Mouse (Mus musculus) intestine, embryonic 14.5 days (tissue): ENCODE results near the gene Klf11. TPM values are rescaled to one million over a fixed set of nuclear protein-coding genes. Genes with fewer than 3 reads are reported as not detected.
"Not testable (repeated sequence)": the region's sequence is repeated elsewhere in the genome, so short reads cannot be mapped to it uniquely, and the experiment has no call there.

Experiments used
- ATAC-seq: fragments of 200-750 bp; cut with Nextera tagmentation; replicated peaks from 2 replicates; pipeline ENCODE4 v1.8.0; 2017; ENCODE audit warnings: low read depth, moderate number of reproducible peaks, moderate TSS enrichment, moderate library complexity; ENCODE audit not compliant: low FRiP score, low TSS enrichment
- DNase-seq: peaks from one replicate; pipeline ENCODE4 v3.0.0-alpha.2; 2018; ENCODE audit warnings: low spot score
- H3K27ac ChIP-seq: fragments of 300-500 bp; sonication (generic); 2 replicates; pipeline ENCODE4 v1.5.1; 2014; ENCODE audit warnings: low read depth, mild to moderate bottlenecking, control low read depth
- H3K27me3 ChIP-seq: fragments of 300-500 bp; sonication (generic); replicated peaks from 2 replicates; pipeline ENCODE4 v1.6.1; 2014; ENCODE audit warnings: low read length, control low read depth; ENCODE audit not compliant: control insufficient read depth, insufficient read depth
- H3K36me3 ChIP-seq: fragments of 300-500 bp; sonication (generic); 2 replicates; pipeline ENCODE4 v1.6.1; 2014; ENCODE audit warnings: low read length, control low read depth; ENCODE audit not compliant: control insufficient read depth, insufficient read depth
- H3K4me1 ChIP-seq: fragments of 300-500 bp; sonication (generic); replicated peaks from 2 replicates; pipeline ENCODE4 v1.6.1; 2014; ENCODE audit warnings: low read length, control low read depth, mixed read lengths; ENCODE audit not compliant: control insufficient read depth, insufficient read depth
- H3K4me2 ChIP-seq: fragments of 300-500 bp; sonication (generic); 2 replicates; pipeline ENCODE4 v1.6.1; 2014; ENCODE audit warnings: low read length
- H3K4me3 ChIP-seq: fragments of 300-500 bp; sonication (generic); 2 replicates; pipeline ENCODE4 v1.5.1; 2014; ENCODE audit warnings: low read depth, low read length, control low read depth, mixed read lengths
- H3K9ac ChIP-seq: fragments of 300-500 bp; sonication (generic); 2 replicates; pipeline ENCODE4 v1.6.1; 2014; ENCODE audit warnings: mild to moderate bottlenecking, low read length
- H3K9me3 ChIP-seq: fragments of 300-500 bp; sonication (generic); 2 replicates; pipeline ENCODE4 v1.6.1; 2016; ENCODE audit warnings: low read length, control low read depth; ENCODE audit not compliant: control insufficient read depth
- WGBS: fragments of 180-500 bp; shearing (Covaris S2); extraction: QIAGEN DNeasy Blood & Tissue Kit; methylation state at CpG from one replicate; pipeline ENCODE4 v1.1.7; 2014; 5-methylcytosine and 5-hydroxymethylcytosine counted together
- polyA plus RNA-seq: library from polyadenylated mRNA; unstranded; fragments of >200 nt; fragmentation: Nextera tagmentation; extraction: Ambion mirVana; gene quantifications from 2 replicates; pipeline ENCODE4 v1.2.1, GENCODE M21; 2014

The Klf11 gene
- polyA plus RNA-seq, 1 experiment from 2014 or later: 12.5 TPM

DNA sequence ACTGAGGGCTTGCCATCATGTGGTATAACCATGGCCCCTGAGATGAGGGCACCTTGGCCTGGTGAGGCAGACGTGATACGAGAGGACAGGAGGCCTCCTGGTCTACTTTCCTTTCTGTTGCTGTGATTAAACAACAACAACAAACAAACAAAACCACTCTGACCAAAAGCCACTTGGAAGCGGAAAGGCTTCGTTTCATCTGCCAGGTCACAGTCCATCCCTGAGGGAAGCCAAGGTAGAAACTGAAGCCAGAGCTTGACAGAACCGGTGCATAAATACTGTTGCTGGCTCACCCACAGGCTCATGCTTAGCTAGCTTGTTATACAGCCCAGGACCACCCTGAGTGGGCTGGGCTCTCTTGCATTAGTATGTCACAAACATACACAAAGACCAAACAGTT lies 24.7 kb upstream of the Klf11 start:
- no peak overlapping the region for H3K4me3 ChIP-seq
- no peak overlapping the region for H3K27ac ChIP-seq
- no peak overlapping the region for H3K4me2 ChIP-seq
- ATAC-seq (no peak), DNase-seq (no peak)
- H3K9ac ChIP-seq: no peak overlapping the region
- no peaks in the 10 kb centered on the region for H3K9me3 ChIP-seq
- H3K4me1 ChIP-seq: no peaks in the 10 kb centered on the region
- H3K36me3 ChIP-seq: no peaks in the 10 kb centered on the region
- WGBS: 89% methylated on average over 5 of the region's 5 CpGs
- H3K27me3 ChIP-seq: no peaks in the 10 kb centered on the region

DNA sequence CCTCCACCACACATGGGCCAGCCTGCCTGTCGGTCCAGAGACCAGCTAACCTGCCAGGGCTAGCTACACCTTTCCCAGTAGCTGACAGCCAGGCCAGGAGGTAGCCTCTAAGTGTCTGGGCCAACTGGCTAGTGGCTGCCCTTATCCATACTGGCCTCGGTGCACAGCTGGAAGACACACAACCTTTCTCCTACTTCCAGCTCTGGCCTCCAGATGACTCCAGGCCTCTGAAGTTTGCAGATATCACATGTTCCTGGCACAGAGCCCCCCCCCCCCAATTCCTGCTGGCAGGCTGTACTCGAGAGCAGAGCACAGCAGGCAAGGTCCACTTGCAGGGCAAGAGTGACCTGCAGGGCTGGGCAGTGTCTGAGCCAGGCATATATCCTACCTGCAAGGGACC lies 23.9 kb upstream of the Klf11 start:
- H3K27ac ChIP-seq: no peak overlapping the region
- H3K4me3 ChIP-seq: no peak overlapping the region
- no peaks in the 10 kb centered on the region for H3K4me1 ChIP-seq
- H3K9me3 ChIP-seq: no peaks in the 10 kb centered on the region
- DNase-seq: no peak
- no peaks in the 10 kb centered on the region for H3K36me3 ChIP-seq
- no peak overlapping the region for H3K9ac ChIP-seq
- H3K27me3 ChIP-seq: no peaks in the 10 kb centered on the region
- ATAC-seq: no peak
- no peak overlapping the region for H3K4me2 ChIP-seq
- WGBS: 59% methylated on average over 3 of the region's 3 CpGs

DNA sequence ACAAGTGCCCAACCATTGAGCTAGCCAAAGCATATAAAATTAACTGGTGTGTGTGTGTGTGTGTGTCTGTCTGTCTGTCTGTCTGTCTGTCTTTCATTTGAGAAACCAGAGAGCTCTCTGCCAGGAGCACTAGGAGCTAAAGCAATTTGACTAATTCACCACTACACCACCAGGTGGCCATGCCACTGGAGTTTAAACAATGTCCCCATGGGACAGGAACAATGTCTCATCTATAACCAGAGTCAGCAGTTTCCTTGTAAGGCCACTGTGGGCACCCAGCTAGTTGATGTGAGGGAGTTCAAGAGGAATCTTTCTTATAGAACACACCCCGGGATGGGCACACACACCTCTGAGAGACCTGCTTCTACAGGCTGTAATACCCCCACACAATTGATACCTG lies 20.9 kb upstream of the Klf11 start:
- Histone ChIP-seq H3K4me2 (no peak overlapping the region), H3K36me3 (no peaks in the 10 kb centered on the region), H3K4me3 (no peak overlapping the region), H3K9me3 (no peaks in the 10 kb centered on the region), H3K27me3 (no peaks in the 10 kb centered on the region), H3K27ac (no peak overlapping the region), H3K9ac (no peak overlapping the region), H3K4me1 (no peaks in the 10 kb centered on the region)
- DNase-seq (no peak), ATAC-seq (no peak)
- 76% methylated on average over 1 of the region's 1 CpGs for WGBS

DNA sequence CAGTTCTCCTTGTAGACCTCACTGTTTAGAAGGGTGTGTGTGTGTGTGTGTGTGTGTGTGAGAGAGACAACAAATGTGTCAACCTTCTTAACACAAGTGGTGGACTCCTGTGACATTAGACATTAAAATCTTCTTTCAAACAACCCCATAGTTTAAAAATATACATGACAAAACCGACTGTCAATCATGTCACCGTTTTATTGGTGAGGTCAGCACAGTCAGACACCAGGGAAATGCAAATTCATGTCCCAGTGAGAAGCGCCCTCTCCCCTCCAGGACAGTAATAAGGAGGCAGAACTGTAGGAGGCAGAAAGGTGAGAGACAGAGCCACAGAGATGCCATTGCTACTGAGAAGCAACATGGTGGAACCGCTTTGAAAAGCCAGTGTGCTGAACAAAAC lies 18.7 kb upstream of the Klf11 start:
- Histone ChIP-seq H3K36me3 (no peaks in the 10 kb centered on the region), H3K9ac (no peak overlapping the region), H3K27ac (no peak overlapping the region), H3K4me2 (no peak overlapping the region), H3K27me3 (no peaks in the 10 kb centered on the region), H3K4me3 (no peak overlapping the region), H3K4me1 (no peaks in the 10 kb centered on the region), H3K9me3 (no peaks in the 10 kb centered on the region)
- ATAC-seq (no peak), DNase-seq (no peak)
- 65% methylated on average over 4 of the region's 4 CpGs for WGBS

DNA sequence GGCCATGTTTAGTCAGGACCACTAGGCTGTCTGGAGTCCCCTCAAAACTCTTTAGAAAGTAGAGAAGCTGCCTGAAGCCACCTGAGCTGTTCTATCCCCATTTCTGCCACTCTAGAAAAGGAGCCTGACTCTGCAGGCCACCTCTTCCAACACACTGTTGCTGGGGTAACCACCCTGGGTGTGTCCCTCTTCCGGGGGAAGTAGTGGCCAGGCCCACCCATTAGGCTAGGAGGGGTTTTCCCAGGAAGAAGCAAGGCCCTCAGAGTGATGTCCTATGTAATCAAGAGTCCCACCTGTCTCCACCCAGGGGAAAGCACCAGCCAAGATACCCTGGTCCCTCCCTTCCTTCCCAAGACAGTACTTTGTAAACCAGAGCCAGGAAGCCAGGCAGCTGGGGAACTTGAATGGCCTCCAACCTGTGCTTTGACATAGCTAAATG lies 17.3 kb upstream of the Klf11 start:
- H3K4me1 ChIP-seq: no peaks in the 10 kb centered on the region
- WGBS: 71% methylated on average over 1 of the region's 1 CpGs
- no peak overlapping the region for H3K27ac ChIP-seq
- H3K36me3 ChIP-seq: no peaks in the 10 kb centered on the region
- no peak overlapping the region for H3K4me3 ChIP-seq
- no peak overlapping the region for H3K9ac ChIP-seq
- no peaks in the 10 kb centered on the region for H3K27me3 ChIP-seq
- ATAC-seq (no peak), DNase-seq (no peak)
- no peak overlapping the region for H3K4me2 ChIP-seq
- H3K9me3 ChIP-seq: no peaks in the 10 kb centered on the region

DNA sequence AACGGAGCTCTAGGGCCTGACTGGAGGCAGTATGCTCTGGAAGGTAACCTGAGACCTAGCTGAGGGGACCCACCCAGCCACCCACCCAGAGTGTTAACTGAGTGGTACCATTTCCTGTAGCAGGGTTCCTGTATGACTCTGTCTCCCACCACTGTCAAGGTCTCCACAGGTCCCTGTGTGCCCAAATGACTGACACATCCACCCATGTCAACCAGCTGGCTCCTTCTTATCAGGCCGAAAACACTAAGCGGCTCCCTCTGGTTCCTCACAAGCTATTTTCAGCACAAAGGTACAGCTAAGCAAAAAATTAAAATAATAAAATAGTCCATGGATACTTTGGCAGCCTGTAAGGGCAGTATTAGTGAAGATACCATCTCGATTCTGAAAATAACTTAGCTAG lies 16.9 kb upstream of the Klf11 start:
- Histone ChIP-seq H3K36me3 (no peaks in the 10 kb centered on the region), H3K4me3 (no peak overlapping the region), H3K4me2 (no peak overlapping the region), H3K4me1 (no peaks in the 10 kb centered on the region), H3K27ac (no peak overlapping the region), H3K9me3 (no peaks in the 10 kb centered on the region), H3K27me3 (no peaks in the 10 kb centered on the region), H3K9ac (no peak overlapping the region)
- no peak for DNase-seq
- WGBS: 74% methylated on average over 4 of the region's 4 CpGs
- no peak for ATAC-seq

DNA sequence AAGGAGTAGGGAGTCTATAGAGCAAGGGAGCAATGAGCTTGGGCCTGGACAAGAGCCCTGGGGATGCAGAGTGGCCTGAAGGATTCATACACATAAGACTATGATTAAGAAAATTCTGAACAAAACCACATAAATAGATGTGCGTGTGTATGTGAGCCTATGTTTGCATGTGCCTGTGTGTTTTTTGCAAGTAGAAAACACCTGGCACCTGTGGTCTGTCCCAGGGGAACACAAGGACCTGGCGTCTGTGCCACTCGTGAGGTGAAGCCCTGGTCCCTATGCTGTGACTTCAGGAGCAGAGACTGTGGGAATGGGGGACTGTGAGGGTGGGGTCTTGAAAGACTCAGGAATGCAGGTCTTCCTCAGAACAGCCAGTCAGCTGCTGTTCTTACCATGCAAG lies 16.4 kb upstream of the Klf11 start:
- no peaks in the 10 kb centered on the region for H3K9me3 ChIP-seq
- no peaks in the 10 kb centered on the region for H3K27me3 ChIP-seq
- 87% methylated on average over 3 of the region's 3 CpGs for WGBS
- H3K4me3 ChIP-seq: no peak overlapping the region
- no peaks in the 10 kb centered on the region for H3K4me1 ChIP-seq
- no peaks in the 10 kb centered on the region for H3K36me3 ChIP-seq
- DNase-seq (no peak), ATAC-seq (no peak)
- no peak overlapping the region for H3K4me2 ChIP-seq
- H3K9ac ChIP-seq: no peak overlapping the region
- H3K27ac ChIP-seq: no peak overlapping the region

DNA sequence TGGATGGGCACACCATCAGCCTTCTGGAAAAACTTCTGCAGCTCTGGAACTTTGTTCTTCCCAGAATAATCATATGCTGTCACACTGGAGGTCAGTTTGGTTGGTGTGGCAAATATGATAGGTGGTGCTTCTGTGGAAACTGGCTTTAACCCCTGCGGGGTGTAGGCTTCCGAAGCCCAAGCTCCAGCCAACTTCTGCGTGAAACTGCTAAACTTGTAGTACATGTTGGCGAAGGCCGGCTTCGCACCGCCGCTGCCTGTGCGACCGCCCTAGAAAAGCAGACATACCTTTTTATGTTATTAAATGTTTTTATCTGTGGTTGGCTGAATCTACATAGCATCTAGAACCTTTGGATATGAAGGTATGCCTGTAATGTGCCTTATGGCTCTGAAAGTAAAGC lies 12.3 kb upstream of the Klf11 start:
- not testable (repeated sequence) for H3K9me3 ChIP-seq, H3K4me2 ChIP-seq, ATAC-seq, H3K27me3 ChIP-seq, H3K9ac ChIP-seq, H3K27ac ChIP-seq, H3K36me3 ChIP-seq, DNase-seq, H3K4me3 ChIP-seq, H3K4me1 ChIP-seq
- WGBS: 95% methylated on average over 10 of the region's 10 CpGs

DNA sequence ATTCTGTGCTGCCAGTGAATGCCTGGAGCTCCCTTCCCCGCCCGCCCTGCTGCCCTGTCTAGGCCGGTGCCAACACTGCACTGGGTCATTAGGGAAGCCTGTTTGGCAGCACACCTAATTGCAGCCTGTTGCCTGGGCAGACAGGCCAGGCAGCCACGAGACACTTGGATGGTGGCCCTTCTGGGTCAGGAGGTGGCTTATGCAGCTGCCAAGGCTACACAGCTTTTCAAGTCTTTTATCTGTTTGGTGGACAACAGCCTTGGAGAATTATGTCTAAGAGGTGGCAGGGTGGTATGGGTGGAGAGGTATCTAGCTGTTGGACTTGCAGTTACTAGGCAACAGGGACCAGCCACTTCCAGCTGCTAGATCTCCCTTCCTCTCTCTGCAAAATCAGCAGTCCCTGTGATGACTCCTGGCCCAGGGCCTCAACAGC lies 8.7 kb upstream of the Klf11 start:
- no peak for ATAC-seq
- 72% methylated on average over 4 of the region's 4 CpGs for WGBS
- H3K4me3 ChIP-seq: no peak overlapping the region
- H3K4me1 ChIP-seq: no peaks in the 10 kb centered on the region
- no peaks in the 10 kb centered on the region for H3K36me3 ChIP-seq
- H3K4me2 ChIP-seq: no peak overlapping the region
- H3K9ac ChIP-seq: no peak overlapping the region
- H3K27me3 ChIP-seq: no peaks in the 10 kb centered on the region
- no peak overlapping the region for H3K27ac ChIP-seq
- no peaks in the 10 kb centered on the region for H3K9me3 ChIP-seq
- no peak for DNase-seq
